8 mouse cellular contexts compared by ENCODE assay signal in genomic region chr13:100650550-100651438, GRCm38 (mm10). TPM values are rescaled to one million over a fixed set of nuclear protein-coding genes. Genes with fewer than 3 reads are reported as not detected.
DNase-seq lines count a peak whose midpoint lies in the region; ATAC-seq lines count a peak whose summit lies in the region.

TSS of gene Ak6 (plus strand) at chr13:100650979.
TSS of gene Rad17 (minus strand) at chr13:100651051.

- peak; percentile 86 for ATAC-seq in inflammation-experienced regulatory T-cells, adult 6 months
- ATAC-seq in megakaryocyte-erythroid progenitor cell, adult 5-6 weeks (replicated peaks; ENCODE audit: low FRiP score, low TSS enrichment, poor library complexity, severe bottlenecking), result peak; percentile 89

- intact Hi-C loops in left cerebral cortex, postnatal 10 days (cut with DNase I), result no loop called here

- DNase-seq in adipocyte (ENCODE audit: low spot score), result peak; percentile 90
- DNase-seq in embryo, embryonic 10 days (ENCODE audit: low spot score), result peak; percentile 92
- peak; percentile 95 for DNase-seq in gastrocnemius, postnatal 10 days
- peak; percentile 88 to 96 for DNase-seq in left cerebral cortex, postnatal 10 days (ENCODE audit: extremely low spot score in 1 of 2, low spot score in 2 of 2)
- peak; percentile 95 for DNase-seq in right cerebral cortex, postnatal 25 days
- peak; percentile 91 to 92 for DNase-seq in urinary bladder, postnatal 4 days (ENCODE audit: low spot score in 2 of 2)

RNA-seq across cellular contexts. Expression of gene Ak6, which starts in this region (rescaled TPM):
- total RNA-seq in gastrocnemius, postnatal 10 days (2021), result 10 to 100 TPM; 66.7 to 71.5 TPM
- polyA plus RNA-seq in inflammation-experienced regulatory T-cells, adult 6 months (2017; shearing (Covaris generic)), result 100 to 1,000 TPM; 109 to 138 (median 137) TPM
- total RNA-seq in left cerebral cortex, postnatal 10 days (2021), result 100 to 1,000 TPM; 110 to 115 TPM
- total RNA-seq in megakaryocyte-erythroid progenitor cell, adult 5-6 weeks (2014; fragmentation: Nextera tagmentation), result 266 and 321 TPM in 2 replicates
- total RNA-seq in megakaryocyte-erythroid progenitor cell, adult 5-6 weeks (2017), result 395 and 432 TPM in 2 replicates

RNA-seq across cellular contexts. Expression of gene Rad17, which starts in this region (rescaled TPM):
- 10 to 100 TPM; 11.0 to 11.7 TPM for total RNA-seq in gastrocnemius, postnatal 10 days (2021)
- 10 to 100 TPM; 22.2 to 28.6 (median 27.5) TPM for polyA plus RNA-seq in inflammation-experienced regulatory T-cells, adult 6 months (2017; shearing (Covaris generic))
- 10 to 100 TPM; 13.0 to 13.3 TPM for total RNA-seq in left cerebral cortex, postnatal 10 days (2021)
- 34.6 and 39.9 TPM in 2 replicates for total RNA-seq in megakaryocyte-erythroid progenitor cell, adult 5-6 weeks (2014; fragmentation: Nextera tagmentation)
- 51.5 and 60.1 TPM in 2 replicates for total RNA-seq in megakaryocyte-erythroid progenitor cell, adult 5-6 weeks (2017)

Comparison
In these comparisons a context has a peak if more than half of its experiments do, and no peak if none do; other contexts are left out.
1. Peak in every context shown above with its lines: DNase-seq and ATAC-seq.